In genomic region chr16:32246952-32247370, GRCm38 (mm10) we compare ENCODE assay signal across 8 mouse cellular contexts. TPM values are rescaled to one million over a fixed set of nuclear protein-coding genes. Genes with fewer than 3 reads are reported as not detected.
A peak's percentile ranks its signal among the peaks of the same experiment; 100 is the strongest.
DNase-seq lines count a peak whose midpoint lies in the region; ATAC-seq lines count a peak whose summit lies in the region.

Fbxo45 (minus strand) TSS chr16:32247158.
Wdr53 (plus strand) TSS chr16:32247227.

- peak within 1 kb of the TSS; percentile 96 for H3K4me3 ChIP-seq in intestine, embryonic 14.5 days (ENCODE audit: low read depth, low read length)

- peak; percentile 94 to 95 for DNase-seq in adrenal gland, adult 18-20 months (ENCODE audit: low spot score in 2 of 2)
- DNase-seq in embryo, embryonic 11 days = peak; percentile 97
- DNase-seq in gastrocnemius, postnatal 25 days = peak; percentile 97
- DNase-seq in intestine, embryonic 14.5 days (ENCODE audit: low spot score) = peak; percentile 95
- DNase-seq in left cerebral cortex, postnatal 14 days (ENCODE audit: low spot score in 2 of 2) = peak; percentile 96 to 98
- peak; percentile 95 for DNase-seq in mesoderm, embryonic 11.5 days (ENCODE audit: low read depth, low spot score)
- DNase-seq in right cerebral cortex, postnatal 36 days (ENCODE audit: low spot score in 2 of 2) = peak; percentile 97 to 98
- peak; percentile 97 for DNase-seq in yolk sac, embryonic 10.5 days (ENCODE audit: low spot score)

- H3K27ac ChIP-seq in intestine, embryonic 14.5 days (ENCODE audit: low read depth) = peak within 1 kb of the TSS; percentile 84

- H3K9ac ChIP-seq in intestine, embryonic 14.5 days (ENCODE audit: low read length) = peak within 1 kb of the TSS; percentile 82

- peaks cover 3% of the 10 kb centered on the region; the same call in 1 of the 2 replicates for H3K36me3 ChIP-seq in intestine, embryonic 14.5 days (ENCODE audit: control insufficient read depth, insufficient read depth, low read length)

- H3K9me3 ChIP-seq in intestine, embryonic 14.5 days (ENCODE audit: control insufficient read depth, low read length) = no peaks in the 10 kb centered on the region

- peak within 1 kb of the TSS; percentile 72 for H3K4me2 ChIP-seq in intestine, embryonic 14.5 days (ENCODE audit: low read length)

- H3K27me3 ChIP-seq in intestine, embryonic 14.5 days (replicated peaks; ENCODE audit: control insufficient read depth, insufficient read depth, low read length) = no peaks in the 10 kb centered on the region

- peaks cover 16% of the 10 kb centered on the region for H3K4me1 ChIP-seq in intestine, embryonic 14.5 days (replicated peaks; ENCODE audit: control insufficient read depth, insufficient read depth, low read length)

- peak; percentile 98 for ATAC-seq in intestine, embryonic 14.5 days (replicated peaks; ENCODE audit: low FRiP score, low TSS enrichment, low read depth)

- WGBS in intestine, embryonic 14.5 days = under 1% methylated on average over 46 of the region's 48 CpGs

- intact Hi-C loops in left cerebral cortex, postnatal 14 days (cut with DNase I) = loop anchor here (5.0 kb wide), 1 partner anchor 135 kb away; no protein-coding TSS in a partner anchor

RNA-seq across cellular contexts. Expression of gene Fbxo45, which starts in this region (rescaled TPM):
- 10 to 100 TPM; 13.6 to 16.2 TPM for total RNA-seq in adrenal gland, adult 18-20 months (2021)
- total RNA-seq in gastrocnemius, postnatal 25 days (2021) = 10 to 100 TPM; 13.8 to 13.9 TPM
- 9.2 and 10.2 TPM in 2 replicates for polyA plus RNA-seq in intestine, embryonic 14.5 days (2014; fragmentation: Nextera tagmentation; extraction: Ambion mirVana)
- total RNA-seq in left cerebral cortex, postnatal 14 days (2021) = 10 to 100 TPM; 41.4 to 44.7 TPM

RNA-seq across cellular contexts. Expression of gene Wdr53, which starts in this region (rescaled TPM):
- 10 to 100 TPM; 12.5 to 14.1 TPM for total RNA-seq in adrenal gland, adult 18-20 months (2021)
- total RNA-seq in gastrocnemius, postnatal 25 days (2021) = 1 to 10 TPM; 5.2 TPM
- polyA plus RNA-seq in intestine, embryonic 14.5 days (2014; fragmentation: Nextera tagmentation; extraction: Ambion mirVana) = 17.3 and 20.4 TPM in 2 replicates
- 10 to 100 TPM; 10.9 to 11.9 TPM for total RNA-seq in left cerebral cortex, postnatal 14 days (2021)

Comparison
In these comparisons a context has a peak if more than half of its experiments do, and no peak if none do; other contexts are left out.
1. Peak in every context shown above with its lines: DNase-seq, ATAC-seq, H3K4me3 ChIP-seq and H3K27ac ChIP-seq.